In the genomic region with DNA sequence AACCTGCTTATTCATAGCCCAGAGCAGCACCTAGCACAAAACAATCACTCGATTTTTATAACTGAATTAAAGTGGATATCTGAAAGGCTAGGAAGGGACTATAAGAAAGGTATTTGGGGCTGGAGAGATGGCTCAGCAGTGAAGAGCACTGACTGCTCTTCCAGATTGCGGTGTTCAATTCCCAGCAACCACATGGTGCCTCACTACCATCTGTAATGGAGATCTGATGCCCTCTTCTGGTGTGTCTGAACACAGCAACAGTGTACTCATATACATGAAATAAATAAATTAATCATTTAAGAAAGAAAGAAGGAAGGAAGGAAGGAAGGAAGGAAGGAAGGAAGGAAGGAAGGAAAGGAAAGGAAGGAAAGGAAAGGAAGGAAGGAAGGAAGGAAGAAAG, we compare ENCODE assay signal across 7 mouse cellular contexts. TPM values are rescaled to one million over a fixed set of nuclear protein-coding genes. Genes with fewer than 3 reads are reported as not detected.
DNase-seq lines count a peak whose midpoint lies in the region; ATAC-seq and TF ChIP-seq lines count a peak whose summit lies in the region.
"Not testable (repeated sequence)": the region's sequence is repeated elsewhere in the genome, so short reads cannot be mapped to it uniquely, and the experiment has no call there.

No protein-coding gene starts in this region.

- not testable (repeated sequence) for TF ChIP-seq POLR2A in liver, adult 2 months (IDR thresholded peaks at IDR 0.05; ENCODE audit: extremely low read depth, insufficient read depth, low read length)

- not testable (repeated sequence) for H3K4me1 ChIP-seq in intestine, postnatal 0 days (replicated peaks; ENCODE audit: control insufficient read depth, insufficient read depth, low read length); liver, adult 2 months (ENCODE audit: control insufficient read depth, insufficient read depth, low read length)

- H3K27ac ChIP-seq in intestine, postnatal 0 days (ENCODE audit: low read depth, low read length); liver, adult 2 months (replicated peaks; ENCODE audit: insufficient read depth, low read depth, low read length): not testable (repeated sequence)

- H3K27me3 ChIP-seq in Patski; intestine, postnatal 0 days (replicated peaks; ENCODE audit: control insufficient read depth, insufficient read depth, low read length); liver, adult 2 months (ENCODE audit: control insufficient read depth, insufficient read depth, low read length): not testable (repeated sequence)

- 75% methylated on average over 2 of the region's 2 CpGs for WGBS in intestine, postnatal 0 days
- WGBS in liver, adult 2 months, result 78% methylated on average over 2 of the region's 2 CpGs

- not testable (repeated sequence) for H3K9ac ChIP-seq in intestine, postnatal 0 days (ENCODE audit: low read depth, low read length); liver, adult 2 months (ENCODE audit: low read depth, low read length)

- peak; percentile 31 for DNase-seq in 3T3-L1 (ENCODE audit: low read depth, low spot score)
- not testable (repeated sequence) for DNase-seq in Patski (ENCODE audit: low read depth, low spot score)
- DNase-seq in cerebellum, postnatal 10 days, result peak; percentile 25 to 33
- DNase-seq in kidney, postnatal 36 days, result peak; percentile 33 to 48
- peak; percentile 29 for DNase-seq in liver, adult 2 months (ENCODE audit: extremely low read depth, low read depth, low spot score)
- peak; percentile 27 for DNase-seq in lung, postnatal 36 days

- H3K36me3 ChIP-seq in intestine, postnatal 0 days (ENCODE audit: control insufficient read depth, insufficient read depth); liver, adult 2 months (ENCODE audit: control insufficient read depth, insufficient read depth, low read length): not testable (repeated sequence)

- not testable (repeated sequence) for H3K79me2 ChIP-seq in liver, adult 2 months (ENCODE audit: control insufficient read depth, insufficient read depth, low read length)

- ATAC-seq in Patski; intestine, postnatal 0 days: not testable (repeated sequence)

- H3K4me2 ChIP-seq in intestine, postnatal 0 days (replicated peaks; ENCODE audit: low read depth), result not testable (repeated sequence)

- TF ChIP-seq CTCF in Patski (IDR thresholded peaks at IDR 0.05), result peak; percentile 18
- peak; percentile 29; the same call in 1 of the 2 replicates for TF ChIP-seq CTCF in intestine, postnatal 0 days (IDR thresholded peaks at IDR 0.05; ENCODE audit: low read depth)
- peak; percentile 19; the same call in 1 of the 2 replicates for TF ChIP-seq CTCF in liver, adult 2 months (IDR thresholded peaks at IDR 0.05; ENCODE audit: low read depth, low read length)

- CTCF ChIA-PET in Patski (lab: Charles Lee), result not testable (repeated sequence)

- in situ Hi-C loops in Patski (cut with MboI; ENCODE audit: low pct_unique_long_range_greater_than_20kb), result not testable (repeated sequence)

- not testable (repeated sequence) for H3K9me3 ChIP-seq in intestine, postnatal 0 days (ENCODE audit: control insufficient read depth)

- not testable (repeated sequence) for H3K4me3 ChIP-seq in intestine, postnatal 0 days (ENCODE audit: low read depth, low read length); liver, adult 2 months (ENCODE audit: insufficient read depth, low read depth, low read length)

- POLR2A ChIA-PET in Patski (lab: Charles Lee), result not testable (repeated sequence)

RNA-seq across cellular contexts. Expression of a gene that starts 10.2 kb away (rescaled TPM):
- polyA plus RNA-seq in Patski (2021), result 40.2 TPM
- 4.6 and 5.3 TPM in 2 replicates for polyA plus RNA-seq in intestine, postnatal 0 days (2015; fragmentation: Nextera tagmentation; extraction: Ambion mirVana)
- 18.4 and 20.1 TPM in 2 replicates for total RNA-seq in liver, adult 2 months (2014; rRNA removed)
- 10.8 and 11.3 TPM in 2 replicates for polyA plus RNA-seq in liver, adult 2 months (2012; rRNA removed)

RNA-seq across cellular contexts. Expression of a gene that starts 35.8 kb away (rescaled TPM):
- polyA plus RNA-seq in Patski (2021), result 16.8 TPM
- polyA plus RNA-seq in intestine, postnatal 0 days (2015; fragmentation: Nextera tagmentation; extraction: Ambion mirVana), result 12.3 and 12.5 TPM in 2 replicates
- total RNA-seq in liver, adult 2 months (2014; rRNA removed), result 14.2 and 19.6 TPM in 2 replicates
- 1.4 and 1.8 TPM in 2 replicates for polyA plus RNA-seq in liver, adult 2 months (2012; rRNA removed)

RNA-seq across cellular contexts. Expression of a gene that starts 48.5 kb away (rescaled TPM):
- 62.8 TPM for polyA plus RNA-seq in Patski (2021)
- polyA plus RNA-seq in intestine, postnatal 0 days (2015; fragmentation: Nextera tagmentation; extraction: Ambion mirVana), result 8.0 and 9.3 TPM in 2 replicates
- total RNA-seq in liver, adult 2 months (2014; rRNA removed), result 38.6 and 40.8 TPM in 2 replicates
- polyA plus RNA-seq in liver, adult 2 months (2012; rRNA removed), result 16.0 and 16.5 TPM in 2 replicates
